Mouse (Mus musculus) CH12.LX (cell line): ENCODE results near the gene Chst8. TPM values are rescaled to one million over a fixed set of nuclear protein-coding genes. Genes with fewer than 3 reads are reported as not detected.

Source experiments
- DNase-seq: peaks from one replicate; pipeline ENCODE4 v3.0.0-alpha.2; 2013; ENCODE audit errors: extremely low read depth
- H3K27ac ChIP-seq: 2 replicates; pipeline ENCODE4 v1.5.1; 2012; ENCODE audit warnings: low read depth, mild to moderate bottlenecking, control low read depth, moderate library complexity; ENCODE audit not compliant: insufficient read depth
- H3K27me3 ChIP-seq: replicated peaks from 2 replicates; pipeline ENCODE3; 2012; ENCODE audit warnings: inconsistent platforms
- H3K36me3 ChIP-seq, 2 experiments: replicated peaks in 1 of 2; 2 replicates each; pipeline versions ENCODE3 to v1.6.1; 2012; ENCODE audit warnings: inconsistent platforms in 1 of 2, low read length in 1 of 2, mild to moderate bottlenecking in 1 of 2, mixed read lengths in 1 of 2, moderate library complexity in 1 of 2; ENCODE audit not compliant: control insufficient read depth in 1 of 2, insufficient read depth in 1 of 2
- H3K4me1 ChIP-seq, 2 experiments: 2 replicates each; pipeline ENCODE4 v1.6.1; 2012; ENCODE audit warnings: inconsistent platforms in 1 of 2, moderate library complexity in 1 of 2; ENCODE audit not compliant: insufficient read depth in 2 of 2, control insufficient read depth in 1 of 2
- H3K4me2 ChIP-seq: 2 replicates; pipeline ENCODE4 v1.6.1; 2012; ENCODE audit warnings: low read depth, mild to moderate bottlenecking, control low read depth; ENCODE audit not compliant: poor library complexity, insufficient read depth, severe bottlenecking
- H3K4me3 ChIP-seq, 3 experiments: fragments of 150-350 bp in 1 of 3; sonication (generic) in 1 of 3; replicated peaks in 1 of 3; 2 replicates each; pipeline versions ENCODE3 to v1.5.1; 2011 to 2012; ENCODE audit warnings: low read depth in 2 of 3, low read length in 2 of 3, mild to moderate bottlenecking in 2 of 3, moderate library complexity in 2 of 3, control low read depth in 1 of 3, improper control_type of control experiment in 1 of 3, inconsistent platforms in 1 of 3, mixed read lengths in 1 of 3; ENCODE audit not compliant: poor library complexity in 1 of 3
- H3K79me2 ChIP-seq: replicated peaks from 2 replicates; pipeline ENCODE4 v1.6.1; 2012; ENCODE audit warnings: mild to moderate bottlenecking, moderate library complexity; ENCODE audit not compliant: control insufficient read depth, poor library complexity, insufficient read depth, severe bottlenecking; ENCODE audit errors: extremely low read depth
- H3K9ac ChIP-seq: 2 replicates; pipeline ENCODE4 v1.6.1; 2012; ENCODE audit warnings: low read depth, mild to moderate bottlenecking, control low read depth, moderate library complexity; ENCODE audit not compliant: insufficient read depth
- H3K9me3 ChIP-seq: replicated peaks from 2 replicates; pipeline ENCODE3; 2012; ENCODE audit warnings: low read length, inconsistent platforms, mixed read lengths
- BHLHE40 ChIP-seq: IDR thresholded peaks from 2 replicates; pipeline ENCODE4 v1.6.1; 2011; ENCODE audit warnings: mild to moderate bottlenecking, low read depth, low read length, improper control_type of control experiment
- CHD2 ChIP-seq: IDR thresholded peaks from 2 replicates; pipeline ENCODE4 v1.6.1; 2011; ENCODE audit warnings: low read length, improper control_type of control experiment
- CTCF ChIP-seq, 2 experiments: IDR thresholded peaks in 1 of 2; conservative IDR thresholded peaks in 1 of 2; 2 replicates each; pipeline ENCODE4 v1.5.1; 2011 to 2012; ENCODE audit warnings: low read depth in 2 of 2, low read length in 2 of 2, improper control_type of control experiment in 1 of 2, inconsistent platforms in 1 of 2, mild to moderate bottlenecking in 1 of 2, moderate library complexity in 1 of 2
- GABPA ChIP-seq: IDR thresholded peaks from 2 replicates; pipeline ENCODE4 v1.6.1; 2012; ENCODE audit warnings: low read depth, low read length, improper control_type of control experiment, inconsistent platforms; ENCODE audit not compliant: insufficient replicate concordance
- IRF4 ChIP-seq: IDR thresholded peaks from 2 replicates; pipeline ENCODE4 v1.6.1; 2014; ENCODE audit warnings: low read depth, mild to moderate bottlenecking, inconsistent platforms, low read length, improper control_type of control experiment
- JUN ChIP-seq: IDR thresholded peaks from 2 replicates; pipeline ENCODE4 v1.6.1; 2011; ENCODE audit warnings: low read depth, mild to moderate bottlenecking, low read length, improper control_type of control experiment, moderate library complexity; ENCODE audit not compliant: insufficient read depth
- JUND ChIP-seq: conservative IDR thresholded peaks from 2 replicates; pipeline ENCODE4 v1.6.1; 2011; ENCODE audit warnings: low read depth, low read length, improper control_type of control experiment
- MAX ChIP-seq: IDR thresholded peaks from 2 replicates; pipeline ENCODE4 v1.6.1; 2011; ENCODE audit warnings: low read length, improper control_type of control experiment
- MXI1 ChIP-seq: IDR thresholded peaks from 2 replicates; pipeline ENCODE4 v1.6.1; 2011; ENCODE audit warnings: mild to moderate bottlenecking, low read depth, low read length, improper control_type of control experiment
- MYC ChIP-seq: IDR thresholded peaks from 2 replicates; pipeline ENCODE4 v1.6.1; 2011; ENCODE audit warnings: low read depth, mild to moderate bottlenecking, improper control_type of control experiment, low read length
- NRF1 ChIP-seq: IDR thresholded peaks from 2 replicates; pipeline ENCODE4 v1.6.1; 2014; ENCODE audit warnings: low read depth, mild to moderate bottlenecking, inconsistent platforms, low read length, improper control_type of control experiment, moderate library complexity
- POLR2A ChIP-seq: IDR thresholded peaks from 2 replicates; pipeline ENCODE4 v1.6.1; 2011; ENCODE audit warnings: low read depth, mild to moderate bottlenecking, improper control_type of control experiment, low read length
- RAD21 ChIP-seq: IDR thresholded peaks from 2 replicates; pipeline ENCODE4 v1.6.1; 2011; ENCODE audit warnings: low read depth, mild to moderate bottlenecking, low read length, improper control_type of control experiment, moderate library complexity
- RCOR1 ChIP-seq: conservative IDR thresholded peaks from 2 replicates; pipeline ENCODE4 v1.6.1; 2012; ENCODE audit warnings: low read depth, mild to moderate bottlenecking, inconsistent platforms, low read length, improper control_type of control experiment
- SIN3A ChIP-seq: IDR thresholded peaks from 2 replicates; pipeline ENCODE4 v1.6.1; 2012; ENCODE audit warnings: low read length, improper control_type of control experiment, inconsistent platforms
- TCF12 ChIP-seq: IDR thresholded peaks from 2 replicates; pipeline ENCODE4 v1.6.1; 2014; ENCODE audit warnings: low read depth, mild to moderate bottlenecking, inconsistent platforms, low read length, improper control_type of control experiment
- USF1 ChIP-seq: IDR thresholded peaks from 2 replicates; pipeline ENCODE4 v1.6.1; 2014; ENCODE audit warnings: low read depth, mild to moderate bottlenecking, inconsistent platforms, low read length, improper control_type of control experiment
- USF2 ChIP-seq: conservative IDR thresholded peaks from 2 replicates; pipeline ENCODE4 v1.6.1; 2011; ENCODE audit warnings: low read depth, low read length, improper control_type of control experiment
- ZNF384 ChIP-seq: IDR thresholded peaks from 2 replicates; pipeline ENCODE4 v1.6.1; 2012; ENCODE audit warnings: low read depth, low read length, improper control_type of control experiment, inconsistent platforms
- dilution Hi-C: fragments of 300-500 bp; cut with MboI; formaldehyde crosslinking; loops from 2 replicates; pipeline ENCODE4 v1.14.3; 2020; ENCODE audit warnings: low sequenced_read_pairs; ENCODE audit not compliant: extremely low pct_unique_long_range_greater_than_20kb, extremely low pct_ligation_motif_present
- in situ Hi-C: fragments of 300-500 bp; cut with MboI; formaldehyde crosslinking; loops from 3 replicates; pipeline ENCODE4 v1.14.3; 2019; ENCODE audit warnings: low sequenced_read_pairs, low pct_ligation_motif_present, low pct_unique_long_range_greater_than_20kb, mixed read lengths
- polyA plus RNA-seq: library from polyadenylated mRNA; unstranded; fragments of >175 nt; gene quantifications from 2 replicates; pipeline ENCODE4 v1.2.1, GENCODE M21; 2012; ENCODE audit warnings: low read depth; ENCODE audit not compliant: insufficient read length
- total RNA-seq, 2 experiments: library from RNA; depleted of rRNA; stranded (reverse); fragments of 300-350 nt in 1 of 2; fragments of >200 nt in 1 of 2; gene quantifications; 2 replicates each; pipeline ENCODE4 v1.2.3; 2012 to 2014

The Chst8 gene
- total and polyA plus RNA-seq, 3 experiments = 0.13 to 0.27 (median 0.16) TPM

- in situ Hi-C loops (no loop called here), dilution Hi-C loops (no loop called here)
- no peak overlapping the region for H3K4me3 ChIP-seq
- no peaks in the 10 kb centered on the region for H3K9me3 ChIP-seq
- no peak overlapping the region for H3K4me2 ChIP-seq
- peaks cover 22 to 76% of the 10 kb centered on the region in 2 experiments for H3K4me1 ChIP-seq
- H3K79me2 ChIP-seq = no peaks in the 10 kb centered on the region
- H3K36me3 ChIP-seq = peaks cover 37 to 79% of the 10 kb centered on the region in 2 experiments
- no peak for TF ChIP-seq IRF4
- no peak for TF ChIP-seq CTCF (conservative IDR thresholded peaks at IDR 0.05 in 1 of 2, IDR thresholded peaks at IDR 0.05 in 1 of 2; ENCODE audit: low read depth in 2 of 2, low read length in 2 of 2)
- TF ChIP-seq MAX = no peak
- no peak for TF ChIP-seq CHD2
- no peak for TF ChIP-seq GABPA
- no peak for TF ChIP-seq USF2
- TF ChIP-seq RAD21 = no peak
- no peak for TF ChIP-seq MYC
- no peak for TF ChIP-seq SIN3A
- TF ChIP-seq POLR2A = no peak
- TF ChIP-seq JUND = no peak
- no peak for TF ChIP-seq JUN
- TF ChIP-seq NRF1 = no peak
- TF ChIP-seq RCOR1 = no peak
- TF ChIP-seq BHLHE40 = no peak
- no peak overlapping the region for H3K9ac ChIP-seq
- DNase-seq = no peak
- H3K27me3 ChIP-seq = no peaks in the 10 kb centered on the region
- H3K27ac ChIP-seq = no peak overlapping the region
Observed at GRCm38 (mm10) chr7:34641968-34642367, 170.5 kb downstream of the Chst8 start.

DNA sequence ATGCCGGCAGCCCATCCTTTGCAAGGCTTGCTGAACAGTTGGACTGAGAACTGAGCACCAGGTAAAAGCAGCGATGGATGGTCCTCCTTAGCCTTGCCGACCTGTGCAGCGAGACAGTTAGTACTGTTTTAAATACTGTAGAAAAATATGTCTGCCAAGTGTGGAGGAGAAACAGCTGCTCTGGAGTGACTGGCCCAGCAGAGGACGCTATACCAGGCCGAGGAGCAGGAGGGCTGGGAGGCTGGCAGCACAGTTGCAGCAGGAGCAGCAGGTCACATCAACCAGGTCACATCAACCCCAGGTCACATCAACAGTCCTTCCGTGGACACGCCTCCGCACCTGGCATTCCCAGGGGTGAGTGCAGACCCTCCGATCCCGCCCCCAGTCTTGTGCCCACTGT is 172.7 kb downstream of the Chst8 start:
- Histone ChIP-seq H3K9ac (no peak overlapping the region), H3K4me1 (peaks cover 3 to 54% of the 10 kb centered on the region in 2 experiments), H3K79me2 (no peaks in the 10 kb centered on the region), H3K4me3 (no peak overlapping the region), H3K4me2 (no peak overlapping the region), H3K9me3 (no peaks in the 10 kb centered on the region), H3K27me3 (no peaks in the 10 kb centered on the region), H3K36me3 (peaks cover 31 to 64% of the 10 kb centered on the region in 2 experiments), H3K27ac (no peak overlapping the region)
- no peak for DNase-seq
- in situ Hi-C loops = no loop called here
- TF ChIP-seq MXI1 (no peak), USF1 (no peak), ZNF384 (no peak), TCF12 (no peak), MAX (no peak), SIN3A (no peak)
- dilution Hi-C loops = no loop called here
